Mouse (Mus musculus): ENCODE data around the gene Med12l. TPM values are rescaled to one million over a fixed set of nuclear protein-coding genes. Genes with fewer than 3 reads are reported as not detected.
A peak's percentile ranks its signal among the peaks of the same experiment; 100 is the strongest.

The Med12l gene
- polyA plus RNA-seq, 1 experiment from 2014 or later = 2.3 TPM

DNA sequence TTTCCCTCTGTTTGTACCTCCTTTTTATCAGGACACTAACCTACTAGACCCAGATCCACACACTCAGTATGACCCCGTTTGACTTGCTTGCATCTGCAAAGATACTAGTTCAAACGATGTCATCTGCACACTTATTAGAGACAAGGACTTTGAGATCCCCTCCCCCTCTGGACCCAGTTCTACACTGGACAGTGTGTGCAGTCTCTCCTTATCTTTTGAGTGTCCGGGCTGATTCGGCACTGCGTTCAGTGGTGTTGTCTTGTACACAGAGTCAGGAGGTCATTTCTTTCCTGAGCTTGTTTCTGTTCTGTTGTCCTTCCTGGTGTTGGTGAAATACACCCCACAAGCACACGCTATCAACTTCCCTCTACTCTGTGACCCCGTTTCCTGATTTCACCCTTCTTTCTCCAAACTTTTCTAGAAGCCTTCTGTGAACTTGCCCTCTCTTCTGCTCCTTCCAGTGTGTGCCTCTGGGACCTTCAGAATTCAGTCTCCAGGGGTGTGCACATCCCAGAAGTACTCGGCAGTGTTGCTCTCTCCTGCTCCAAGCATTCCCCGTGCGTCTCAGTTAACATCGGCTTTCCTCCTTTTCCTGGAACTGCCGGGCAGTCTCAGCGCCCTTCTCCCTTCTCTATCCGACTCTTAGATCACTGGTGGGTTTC lies 19.0 kb downstream of the Med12l start:
- Histone ChIP-seq H3K36me3 (no peaks in the 10 kb centered on the region), H3K4me3 (peak overlapping the region; percentile 21), H3K9me3 (no peaks in the 10 kb centered on the region), H3K27ac (replicated peaks) (0 out of 2 replicates have a peak overlapping the region, but pooled peaks have one; percentile 12), H3K9ac (peak overlapping the region; percentile 64), H3K27me3 (replicated peaks) (no peaks in the 10 kb centered on the region), H3K4me2 (peak overlapping the region; percentile 47), H3K4me1 (peaks cover 63% of the 10 kb centered on the region)
- WGBS = 14% methylated on average over 14 of the region's 14 CpGs
- ATAC-seq (ENCODE audit: extremely low read depth, insufficient number of reproducible peaks, low FRiP score, low TSS enrichment) = no peak

GRCm38 (mm10) chr3:59025193-59025535 lies 19.5 kb downstream of the Med12l start:
- peak overlapping the region; percentile 47 for H3K4me2 ChIP-seq
- no peaks in the 10 kb centered on the region for H3K36me3 ChIP-seq
- no peak overlapping the region for H3K27ac ChIP-seq (replicated peaks)
- H3K4me1 ChIP-seq = peaks cover 62% of the 10 kb centered on the region
- ATAC-seq (ENCODE audit: extremely low read depth, insufficient number of reproducible peaks, low FRiP score, low TSS enrichment) = no peak
- no peaks in the 10 kb centered on the region for H3K9me3 ChIP-seq
- no peak overlapping the region; the same call in 1 of the 2 replicates for H3K4me3 ChIP-seq
- peak overlapping the region; percentile 64 for H3K9ac ChIP-seq
- no peaks in the 10 kb centered on the region for H3K27me3 ChIP-seq (replicated peaks)
- 26% methylated on average over 4 of the region's 4 CpGs for WGBS

GRCm38 (mm10) chr3:59028696-59029095 lies 23.1 kb downstream of the Med12l start:
- no peak overlapping the region for H3K9ac ChIP-seq
- H3K4me2 ChIP-seq = peak overlapping the region; percentile 39
- H3K9me3 ChIP-seq = no peaks in the 10 kb centered on the region
- no peaks in the 10 kb centered on the region for H3K27me3 ChIP-seq (replicated peaks)
- ATAC-seq (ENCODE audit: extremely low read depth, insufficient number of reproducible peaks, low FRiP score, low TSS enrichment) = no peak
- H3K4me1 ChIP-seq = peaks cover 54% of the 10 kb centered on the region
- no peak overlapping the region for H3K27ac ChIP-seq (replicated peaks)
- 42% methylated on average over 6 of the region's 6 CpGs for WGBS
- H3K36me3 ChIP-seq = no peaks in the 10 kb centered on the region
- no peak overlapping the region for H3K4me3 ChIP-seq

GRCm38 (mm10) chr3:59030986-59031385 lies 25.4 kb downstream of the Med12l start:
- WGBS = 60% methylated on average over 4 of the region's 4 CpGs
- no peak overlapping the region for H3K4me2 ChIP-seq

DNA sequence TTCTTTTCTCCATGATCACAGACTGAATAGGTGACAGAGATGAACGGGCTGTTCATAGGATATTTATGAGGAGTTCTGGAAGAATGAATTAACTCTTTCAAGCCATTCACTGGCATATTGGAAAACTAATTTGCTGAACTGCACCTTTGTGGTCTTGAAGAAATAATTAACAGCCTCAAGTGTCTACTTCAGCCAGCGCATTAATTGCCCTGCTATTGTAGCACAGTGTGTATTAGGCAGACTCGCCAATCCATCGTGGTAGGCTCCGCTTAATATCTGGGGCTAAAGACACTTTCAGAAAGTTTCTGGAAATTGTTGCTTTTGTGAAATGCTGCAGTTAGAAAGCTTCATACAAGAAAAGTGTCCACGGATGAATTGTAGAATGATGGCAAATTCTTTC lies 35.9 kb downstream of the Med12l start:
- no peak overlapping the region for H3K27ac ChIP-seq (replicated peaks)
- no peak for ATAC-seq (ENCODE audit: extremely low read depth, insufficient number of reproducible peaks, low FRiP score, low TSS enrichment)
- no peak overlapping the region for H3K4me3 ChIP-seq
- no peaks in the 10 kb centered on the region for H3K4me1 ChIP-seq
- H3K4me2 ChIP-seq = no peak overlapping the region
- no peaks in the 10 kb centered on the region for H3K27me3 ChIP-seq (replicated peaks)
- H3K36me3 ChIP-seq = no peaks in the 10 kb centered on the region; the same call in 1 of the 2 replicates
- 86% methylated on average over 6 of the region's 6 CpGs for WGBS
- no peak overlapping the region for H3K9ac ChIP-seq
- no peaks in the 10 kb centered on the region for H3K9me3 ChIP-seq

More at GRCm38 (mm10) chr3:59030986-59031385, 25.4 kb downstream of the Med12l start:
- H3K36me3 ChIP-seq = no peaks in the 10 kb centered on the region
- H3K9me3 ChIP-seq = no peaks in the 10 kb centered on the region
- no peaks in the 10 kb centered on the region for H3K27me3 ChIP-seq (replicated peaks)
- H3K4me3 ChIP-seq = no peak overlapping the region
- ATAC-seq (ENCODE audit: extremely low read depth, insufficient number of reproducible peaks, low FRiP score, low TSS enrichment) = no peak
- H3K4me1 ChIP-seq = peaks cover 31% of the 10 kb centered on the region
- H3K9ac ChIP-seq = no peak overlapping the region
- no peak overlapping the region for H3K27ac ChIP-seq (replicated peaks)

GRCm38 (mm10) chr3:59054834-59055535 lies 49.4 kb downstream of the Med12l start:
- H3K27me3 ChIP-seq (replicated peaks) = no peaks in the 10 kb centered on the region
- 52% methylated on average over 17 of the region's 17 CpGs for WGBS
- H3K27ac ChIP-seq (replicated peaks) = no peak overlapping the region
- H3K4me2 ChIP-seq = 0 out of 2 replicates have a peak overlapping the region, but pooled peaks have one; percentile 19
- no peak for ATAC-seq (ENCODE audit: extremely low read depth, insufficient number of reproducible peaks, low FRiP score, low TSS enrichment)
- H3K9me3 ChIP-seq = no peaks in the 10 kb centered on the region
- H3K4me1 ChIP-seq = peaks cover 19% of the 10 kb centered on the region
- H3K4me3 ChIP-seq = no peak overlapping the region
- no peak overlapping the region for H3K9ac ChIP-seq
- H3K36me3 ChIP-seq = no peaks in the 10 kb centered on the region

- Histone ChIP-seq H3K9ac (peak overlapping the region; percentile 68), H3K36me3 (no peaks in the 10 kb centered on the region), H3K4me1 (peaks cover 19% of the 10 kb centered on the region), H3K27ac (replicated peaks) (peak overlapping the region; percentile 39; the same call in 1 of the 2 replicates), H3K9me3 (no peaks in the 10 kb centered on the region), H3K27me3 (replicated peaks) (no peaks in the 10 kb centered on the region), H3K4me3 (peak overlapping the region; percentile 37), H3K4me2 (peak overlapping the region; percentile 66)
- peak; percentile 34; the same call in 1 of the 2 replicates for ATAC-seq (ENCODE audit: extremely low read depth, insufficient number of reproducible peaks, low FRiP score, low TSS enrichment)
- WGBS = 0% methylated on average over 7 of the region's 7 CpGs
These were observed 53.5 kb downstream of the Med12l start for GRCm38 (mm10) chr3:59059022-59059541.

GRCm38 (mm10) chr3:59060131-59060530 lies 54.5 kb downstream of the Med12l start:
- Histone ChIP-seq H3K4me3 (no peak overlapping the region), H3K4me2 (no peak overlapping the region), H3K27ac (replicated peaks) (no peak overlapping the region), H3K4me1 (peaks cover 12% of the 10 kb centered on the region), H3K36me3 (no peaks in the 10 kb centered on the region), H3K9me3 (no peaks in the 10 kb centered on the region), H3K9ac (no peak overlapping the region), H3K27me3 (replicated peaks) (no peaks in the 10 kb centered on the region)
- WGBS = 71% methylated on average over 7 of the region's 7 CpGs
- no peak for ATAC-seq (ENCODE audit: extremely low read depth, insufficient number of reproducible peaks, low FRiP score, low TSS enrichment)

GRCm38 (mm10) chr3:59062141-59062540 lies 56.5 kb downstream of the Med12l start:
- no peak overlapping the region for H3K27ac ChIP-seq (replicated peaks)
- ATAC-seq (ENCODE audit: extremely low read depth, insufficient number of reproducible peaks, low FRiP score, low TSS enrichment) = no peak
- no peaks in the 10 kb centered on the region for H3K27me3 ChIP-seq (replicated peaks)
- no peak overlapping the region for H3K9ac ChIP-seq
- no peaks in the 10 kb centered on the region for H3K9me3 ChIP-seq
- no peak overlapping the region for H3K4me2 ChIP-seq
- H3K36me3 ChIP-seq = no peaks in the 10 kb centered on the region
- 62% methylated on average over 5 of the region's 5 CpGs for whole genome bisulfite sequencing
- H3K4me3 ChIP-seq = no peak overlapping the region
- peaks cover 21% of the 10 kb centered on the region for H3K4me1 ChIP-seq

DNA sequence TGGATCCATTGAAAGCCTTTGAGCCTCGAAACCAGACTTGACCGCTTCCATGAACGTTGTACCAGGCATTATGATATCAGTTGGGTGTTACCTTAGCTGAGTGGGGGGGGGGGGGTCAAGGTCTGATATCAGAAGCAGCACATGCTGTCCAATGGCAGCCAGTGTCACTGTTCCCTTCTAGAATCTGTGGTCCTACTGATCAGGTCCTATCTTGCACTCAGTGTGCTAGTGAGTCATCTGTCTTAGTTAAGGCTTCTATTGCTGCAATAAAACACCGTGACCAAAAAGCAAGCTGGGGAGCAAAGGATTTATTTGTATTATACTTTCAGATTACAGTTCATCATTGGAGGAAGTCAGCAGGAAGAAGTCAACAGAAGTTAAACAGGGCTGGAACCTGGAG lies 57.8 kb downstream of the Med12l start:
- no peaks in the 10 kb centered on the region for H3K9me3 ChIP-seq
- WGBS = 82% methylated on average over 4 of the region's 4 CpGs
- peaks cover 21% of the 10 kb centered on the region for H3K4me1 ChIP-seq
- H3K36me3 ChIP-seq = no peaks in the 10 kb centered on the region; the same call in 1 of the 2 replicates
- ATAC-seq (ENCODE audit: extremely low read depth, insufficient number of reproducible peaks, low FRiP score, low TSS enrichment) = no peak
- no peak overlapping the region for H3K4me3 ChIP-seq
- no peak overlapping the region for H3K9ac ChIP-seq
- H3K27ac ChIP-seq (replicated peaks) = no peak overlapping the region
- H3K27me3 ChIP-seq (replicated peaks) = no peaks in the 10 kb centered on the region
- no peak overlapping the region for H3K4me2 ChIP-seq

DNA sequence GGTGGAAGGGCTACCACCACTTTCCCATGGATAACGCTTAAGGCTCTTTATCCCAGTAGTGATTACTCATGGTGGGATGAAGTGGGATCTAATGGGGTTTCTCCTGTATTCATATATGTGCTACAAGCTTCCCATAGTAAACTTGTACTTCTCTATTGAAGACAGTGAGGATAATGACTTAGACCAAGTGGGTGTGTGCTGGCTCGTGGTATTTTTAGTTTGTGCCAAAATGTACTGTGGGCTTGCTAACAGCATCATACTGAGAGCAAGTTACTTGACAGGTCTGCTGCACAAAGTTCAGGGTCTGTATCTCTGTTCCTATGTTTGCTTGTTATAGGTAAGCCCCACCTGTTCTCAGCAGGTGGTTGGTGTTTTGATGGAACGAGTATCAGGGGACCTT lies 60.3 kb downstream of the Med12l start:
- H3K27ac ChIP-seq (replicated peaks) = no peak overlapping the region
- WGBS = 75% methylated on average over 3 of the region's 3 CpGs
- no peaks in the 10 kb centered on the region; the same call in 1 of the 2 replicates for H3K36me3 ChIP-seq
- H3K9me3 ChIP-seq = no peaks in the 10 kb centered on the region
- no peaks in the 10 kb centered on the region for H3K27me3 ChIP-seq (replicated peaks)
- H3K9ac ChIP-seq = no peak overlapping the region
- peaks cover 14% of the 10 kb centered on the region; the same call in 1 of the 2 replicates for H3K4me1 ChIP-seq
- H3K4me2 ChIP-seq = no peak overlapping the region
- ATAC-seq (ENCODE audit: extremely low read depth, insufficient number of reproducible peaks, low FRiP score, low TSS enrichment) = no peak
- H3K4me3 ChIP-seq = no peak overlapping the region

All from heart, embryonic 13.5 days (tissue).